Mouse (Mus musculus): ENCODE results near the gene Olfr50. TPM values are rescaled to one million over a fixed set of nuclear protein-coding genes. Genes with fewer than 3 reads are reported as not detected.

The Olfr50 gene
- not detected for polyA plus RNA-seq (2014; fragmentation: Illumina TruSeq; extraction: RNeasy Lipid Tissue Mini Kit (QIAGEN cat#74804); ENCODE audit: low read depth, low replicate concordance)

DNA sequence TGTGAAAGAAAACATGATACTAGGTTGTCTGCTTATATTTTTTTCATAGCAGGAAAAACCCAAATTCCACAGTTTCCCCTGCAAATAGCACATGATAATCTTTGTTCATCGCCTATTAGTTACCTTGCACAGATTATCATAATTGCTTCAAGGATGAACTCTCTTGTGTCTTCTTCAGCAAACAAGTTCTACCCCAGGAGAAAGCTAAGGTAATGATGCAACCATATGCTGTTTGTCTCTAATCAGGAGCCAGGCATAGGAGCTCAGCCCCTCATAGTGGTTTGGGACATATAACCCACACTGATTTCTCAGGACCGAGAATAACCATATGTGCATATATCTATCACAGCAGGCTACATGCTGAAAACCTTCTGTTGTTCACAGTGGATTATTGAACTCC is at the start of gene Olfr50:
Olfr50 (plus strand) TSS at position 301 of the 400 bp plus-strand sequence.

DNA sequence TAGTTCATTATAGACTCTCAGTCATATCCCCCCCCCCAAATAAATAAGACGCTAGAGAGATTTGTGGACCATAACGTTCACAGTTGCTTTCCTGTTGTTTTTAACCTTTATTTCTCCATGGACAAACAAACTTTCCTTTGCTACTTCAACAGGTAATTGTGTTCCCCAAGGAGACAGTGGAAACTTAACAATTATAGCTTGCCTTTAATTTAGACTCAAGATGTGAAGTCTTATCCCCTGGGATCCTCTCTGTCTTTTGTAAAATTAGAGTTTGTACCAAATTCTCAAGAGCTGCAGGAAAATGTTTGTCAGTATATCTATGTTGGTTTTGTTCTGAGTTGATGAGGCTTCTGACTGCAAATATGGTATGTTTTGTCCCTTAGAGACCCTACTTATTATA is 6.4 kb upstream of the Olfr50 start, which contains the start of gene Olfr348:
Olfr348 (plus strand) TSS at position 301 of the 400 bp plus-strand sequence.

DNA sequence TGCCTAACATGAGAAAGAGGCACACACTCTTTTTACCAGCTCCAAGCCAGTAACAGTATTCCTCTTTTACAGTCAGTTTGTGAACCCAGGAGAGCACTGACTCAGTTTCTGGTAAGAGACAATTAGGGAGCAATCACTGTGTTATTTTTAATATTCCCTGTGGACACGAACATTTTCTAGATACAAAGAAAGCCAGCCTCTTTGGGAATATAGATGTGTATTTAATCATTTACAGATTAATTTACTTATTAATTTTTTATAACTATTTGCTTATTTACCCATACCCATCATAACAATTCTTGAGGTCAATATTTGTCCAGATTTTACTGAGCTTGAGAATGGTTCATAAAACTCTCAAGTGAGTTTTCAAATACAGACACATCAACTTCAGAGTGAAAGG is 26.6 kb downstream of the Olfr50 start, which contains the start of gene Olfr3:
Olfr3 (minus strand) TSS at position 101 of the 400 bp plus-strand sequence.

DNA sequence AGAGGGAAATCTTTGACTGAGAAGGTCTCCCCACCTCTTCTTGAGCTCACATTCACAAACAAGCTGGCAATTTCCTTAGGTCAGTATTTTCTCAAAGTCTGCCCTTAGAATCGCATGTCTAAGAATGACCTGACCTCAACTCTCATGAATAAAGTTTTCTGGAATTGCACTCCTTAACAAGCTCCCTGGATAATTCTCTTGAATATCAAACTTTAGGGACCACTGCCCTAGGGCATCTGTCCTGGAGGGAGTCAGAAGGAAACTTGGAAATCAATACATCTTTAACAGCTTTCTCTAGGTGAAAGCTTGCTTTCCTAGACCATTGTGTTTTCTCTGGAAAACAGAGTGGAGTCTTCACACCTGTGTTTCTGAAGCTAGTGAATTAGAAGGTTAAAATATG is 55.7 kb downstream of the Olfr50 start, which contains the start of gene Olfr350:
Olfr350 (plus strand) TSS at position 301 of the 400 bp plus-strand sequence.

Other genes with a start within 250 kb of the Olfr50 start
- gene Olfr344, start 223.9 kb upstream of the Olfr50 start, polyA plus RNA-seq (2014; fragmentation: Illumina TruSeq; extraction: RNeasy Lipid Tissue Mini Kit (QIAGEN cat#74804); ENCODE audit: low read depth, low replicate concordance) = not detected
- gene Olfr345, start 150.5 kb upstream of the Olfr50 start, polyA plus RNA-seq (2014; fragmentation: Illumina TruSeq; extraction: RNeasy Lipid Tissue Mini Kit (QIAGEN cat#74804); ENCODE audit: low read depth, low replicate concordance) = not detected
- not detected for gene Olfr346, start 104.8 kb upstream of the Olfr50 start, polyA plus RNA-seq (2014; fragmentation: Illumina TruSeq; extraction: RNeasy Lipid Tissue Mini Kit (QIAGEN cat#74804); ENCODE audit: low read depth, low replicate concordance)
- gene Olfr347, start 58.6 kb upstream of the Olfr50 start, polyA plus RNA-seq (2014; fragmentation: Illumina TruSeq; extraction: RNeasy Lipid Tissue Mini Kit (QIAGEN cat#74804); ENCODE audit: low read depth, low replicate concordance) = not detected
- gene Olfr348, start 6.3 kb upstream of the Olfr50 start, polyA plus RNA-seq (2014; fragmentation: Illumina TruSeq; extraction: RNeasy Lipid Tissue Mini Kit (QIAGEN cat#74804); ENCODE audit: low read depth, low replicate concordance) = not detected
- not detected for gene Olfr3, start 26.5 kb downstream of the Olfr50 start, polyA plus RNA-seq (2014; fragmentation: Illumina TruSeq; extraction: RNeasy Lipid Tissue Mini Kit (QIAGEN cat#74804); ENCODE audit: low read depth, low replicate concordance)
- gene Olfr350, start 55.8 kb downstream of the Olfr50 start, polyA plus RNA-seq (2014; fragmentation: Illumina TruSeq; extraction: RNeasy Lipid Tissue Mini Kit (QIAGEN cat#74804); ENCODE audit: low read depth, low replicate concordance) = not detected
- not detected for gene Olfr351, start 72.1 kb downstream of the Olfr50 start, polyA plus RNA-seq (2014; fragmentation: Illumina TruSeq; extraction: RNeasy Lipid Tissue Mini Kit (QIAGEN cat#74804); ENCODE audit: low read depth, low replicate concordance)
- gene Olfr352, start 77.9 kb downstream of the Olfr50 start, polyA plus RNA-seq (2014; fragmentation: Illumina TruSeq; extraction: RNeasy Lipid Tissue Mini Kit (QIAGEN cat#74804); ENCODE audit: low read depth, low replicate concordance) = not detected
- not detected for gene Olfr353, start 102.4 kb downstream of the Olfr50 start, polyA plus RNA-seq (2014; fragmentation: Illumina TruSeq; extraction: RNeasy Lipid Tissue Mini Kit (QIAGEN cat#74804); ENCODE audit: low read depth, low replicate concordance)
- gene Olfr354, start 115.1 kb downstream of the Olfr50 start, polyA plus RNA-seq (2014; fragmentation: Illumina TruSeq; extraction: RNeasy Lipid Tissue Mini Kit (QIAGEN cat#74804); ENCODE audit: low read depth, low replicate concordance) = not detected
- not detected for gene Olfr355, start 138.4 kb downstream of the Olfr50 start, polyA plus RNA-seq (2014; fragmentation: Illumina TruSeq; extraction: RNeasy Lipid Tissue Mini Kit (QIAGEN cat#74804); ENCODE audit: low read depth, low replicate concordance)
- not detected for gene Olfr356, start 146.6 kb downstream of the Olfr50 start, polyA plus RNA-seq (2014; fragmentation: Illumina TruSeq; extraction: RNeasy Lipid Tissue Mini Kit (QIAGEN cat#74804); ENCODE audit: low read depth, low replicate concordance)
- gene Olfr357, start 203.3 kb downstream of the Olfr50 start, polyA plus RNA-seq (2014; fragmentation: Illumina TruSeq; extraction: RNeasy Lipid Tissue Mini Kit (QIAGEN cat#74804); ENCODE audit: low read depth, low replicate concordance) = 0.53 TPM
- not detected for gene Olfr358, start 218.8 kb downstream of the Olfr50 start, polyA plus RNA-seq (2014; fragmentation: Illumina TruSeq; extraction: RNeasy Lipid Tissue Mini Kit (QIAGEN cat#74804); ENCODE audit: low read depth, low replicate concordance)